Mouse (Mus musculus) cortical plate, adult 2 months (tissue): ENCODE results near the gene Cx3cl1.

Experiments used
- CTCF ChIP-seq: fragments of 200-500 bp; IDR thresholded peaks from 2 replicates; pipeline ENCODE4 v1.5.1; 2011; ENCODE audit warnings: mild to moderate bottlenecking, control low read depth, low read length; ENCODE audit not compliant: insufficient read depth; ENCODE audit errors: extremely low read depth
- POLR2A ChIP-seq: fragments of 200-500 bp; IDR thresholded peaks from 2 replicates; pipeline ENCODE4 v1.6.1; 2011; ENCODE audit warnings: mild to moderate bottlenecking, low read length, control low read depth; ENCODE audit not compliant: insufficient read depth; ENCODE audit errors: extremely low read depth

GRCm38 (mm10) chr8:94740591-94740990 is 31.2 kb upstream of the Cx3cl1 start:
- TF ChIP-seq POLR2A = no peak
- no peak for TF ChIP-seq CTCF
